In the genomic region with DNA sequence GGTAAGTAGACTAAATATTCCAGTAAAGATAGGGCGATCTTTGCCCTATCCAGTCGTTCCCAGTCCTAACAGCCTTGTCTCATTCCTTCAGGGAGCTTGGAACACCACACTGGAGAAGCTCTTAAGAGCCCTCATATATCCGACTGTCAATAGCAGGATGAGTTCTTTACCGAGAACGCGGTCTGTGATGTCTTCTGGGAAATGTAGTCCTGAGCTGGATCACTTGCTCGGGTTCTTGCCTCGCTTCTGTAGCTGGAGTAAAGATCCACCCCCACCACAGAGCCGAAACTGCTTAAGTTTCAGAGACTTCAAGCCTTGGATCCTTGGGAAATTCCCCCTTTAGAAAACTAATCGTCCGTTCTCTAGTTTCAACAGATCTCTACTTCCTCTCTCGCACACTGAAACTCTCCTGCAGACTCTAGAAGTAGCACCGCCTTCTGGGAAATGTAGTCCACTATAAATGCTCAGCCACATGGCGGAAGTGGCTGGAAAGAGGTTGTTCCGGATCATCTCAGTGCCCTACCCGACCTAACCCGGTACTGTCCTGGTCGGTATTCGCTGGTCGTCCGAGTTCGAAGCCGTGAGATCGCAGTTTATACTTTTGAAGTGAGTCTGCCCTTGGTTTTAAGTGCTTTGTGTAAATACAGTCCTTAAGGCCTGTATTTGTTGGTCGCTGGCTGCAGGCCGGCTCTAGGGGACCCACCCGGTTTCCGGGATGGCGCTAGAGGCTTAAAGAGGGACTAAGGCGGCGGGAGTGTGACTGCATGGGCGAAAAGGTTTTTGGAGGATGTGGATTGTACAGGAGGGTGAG, we compare ENCODE assay signal across 8 mouse cellular contexts. TPM values are rescaled to one million over a fixed set of nuclear protein-coding genes. Genes with fewer than 3 reads are reported as not detected.
A peak's percentile ranks its signal among the peaks of the same experiment; 100 is the strongest.
DNase-seq lines count a peak whose midpoint lies in the region; ATAC-seq and TF ChIP-seq lines count a peak whose summit lies in the region.

Zfp84 (plus strand) TSS at position 463 of the 811 bp plus-strand sequence.

- peaks cover 15% of the 10 kb centered on the region for H3K36me3 ChIP-seq in hindbrain, embryonic 13.5 days

- H3K9me3 ChIP-seq in hindbrain, embryonic 13.5 days: no peaks in the 10 kb centered on the region

- WGBS in hindbrain, embryonic 13.5 days: under 1% methylated on average over 32 of the region's 32 CpGs

- H3K4me1 ChIP-seq in hindbrain, embryonic 13.5 days (replicated peaks): peaks cover 31% of the 10 kb centered on the region

- CTCF ChIA-PET in Patski (lab: Charles Lee): interaction anchor here (1.1 to 1.3 kb wide), 2 partner anchors 10 to 50 kb away, joined by 3 read pairs; no protein-coding TSS in a partner anchor

- peak; percentile 93 for ATAC-seq in Patski
- ATAC-seq in hindbrain, embryonic 13.5 days (ENCODE audit: low FRiP score): peak; percentile 94

- POLR2A ChIA-PET in Patski (lab: Charles Lee): interaction anchor here (1.1 to 1.8 kb wide), 2 partner anchors 10 to 16 kb away, joined by 5 to 7 read pairs; partner anchors contain the start of gene Zfp30

- H3K4me3 ChIP-seq in hindbrain, embryonic 13.5 days: peak within 1 kb of the TSS; percentile 69

- H3K27me3 ChIP-seq in Patski: no peaks in the 10 kb centered on the region
- no peaks in the 10 kb centered on the region for H3K27me3 ChIP-seq in hindbrain, embryonic 13.5 days

- TF ChIP-seq CTCF in Patski (IDR thresholded peaks at IDR 0.05): no peak

- peak; percentile 88 for DNase-seq in Patski (ENCODE audit: low read depth, low spot score)
- DNase-seq in cerebellum, postnatal 10 days: peak; percentile 90
- peak; percentile 81 to 86 for DNase-seq in frontal cortex, postnatal 14 days (ENCODE audit: low spot score in 2 of 2)
- peak; percentile 66 to 68 for DNase-seq in layer of hippocampus, postnatal 25 days (ENCODE audit: extremely low spot score in 1 of 2, low spot score in 1 of 2)
- peak; percentile 96 for DNase-seq in lung, postnatal 25 days (ENCODE audit: low spot score)
- DNase-seq in retina, embryonic 14.5 days (ENCODE audit: low spot score): peak; percentile 95
- peak; percentile 78 for DNase-seq in thymus, postnatal 4 days

- in situ Hi-C loops in Patski (cut with MboI; ENCODE audit: low pct_unique_long_range_greater_than_20kb): no loop called here

- H3K9ac ChIP-seq in hindbrain, embryonic 13.5 days: peak within 1 kb of the TSS; percentile 78

- peak within 1 kb of the TSS; percentile 78 for H3K27ac ChIP-seq in hindbrain, embryonic 13.5 days

- H3K4me2 ChIP-seq in hindbrain, embryonic 13.5 days: peak within 1 kb of the TSS; percentile 72

RNA-seq across cellular contexts. Expression of gene Zfp84, which starts in this region (rescaled TPM):
- 11.7 TPM for polyA plus RNA-seq in Patski (2021)
- polyA plus RNA-seq in hindbrain, embryonic 13.5 days (2015; fragmentation: Nextera tagmentation; extraction: Ambion mirVana): 17.2 and 17.3 TPM in 2 replicates
- 10 to 100 TPM; 18.6 to 19.0 TPM for total RNA-seq in layer of hippocampus, postnatal 25 days (2021)

Comparison
In these comparisons a context has a peak if more than half of its experiments do, and no peak if none do; other contexts are left out.
1. Peak in every context shown above with its lines: DNase-seq, ATAC-seq, H3K4me3 ChIP-seq and H3K27ac ChIP-seq.